Mouse (Mus musculus) embryonic facial prominence, embryonic 10.5 days (tissue): Measurements from ENCODE around the gene Fut1. TPM values are rescaled to one million over a fixed set of nuclear protein-coding genes. Genes with fewer than 3 reads are reported as not detected.
"Not testable (repeated sequence)": the region's sequence is repeated elsewhere in the genome, so short reads cannot be mapped to it uniquely, and the experiment has no call there.

Experiments
- DNase-seq: peaks from one replicate; pipeline ENCODE4 v3.0.0-alpha.2; 2017; ENCODE audit warnings: low spot score
- H3K27ac ChIP-seq: fragments of 300-500 bp; sonication (generic); replicated peaks from 2 replicates; pipeline ENCODE4 v1.5.1; 2016; ENCODE audit warnings: mild to moderate bottlenecking
- H3K27me3 ChIP-seq: fragments of 300-500 bp; sonication (generic); replicated peaks from 2 replicates; pipeline ENCODE4 v1.6.1; 2016; ENCODE audit warnings: low read depth, mild to moderate bottlenecking; ENCODE audit not compliant: poor library complexity, severe bottlenecking
- H3K36me3 ChIP-seq: fragments of 300-500 bp; sonication (generic); replicated peaks from 2 replicates; pipeline ENCODE4 v1.6.1; 2016; ENCODE audit warnings: mild to moderate bottlenecking, moderate library complexity
- H3K4me1 ChIP-seq: fragments of 300-500 bp; sonication (generic); 2 replicates; pipeline ENCODE4 v1.6.1; 2016
- H3K4me3 ChIP-seq: fragments of 300-500 bp; sonication (generic); 2 replicates; pipeline ENCODE4 v1.5.1; 2016; ENCODE audit warnings: mild to moderate bottlenecking, moderate library complexity
- H3K9me3 ChIP-seq: fragments of 300-500 bp; sonication (generic); 2 replicates; pipeline ENCODE4 v1.6.1; 2016; ENCODE audit warnings: mild to moderate bottlenecking
- WGBS: fragments of 180-500 bp; shearing (Covaris S2); methylation state at CpG from one replicate; pipeline ENCODE4 v1.1.7; 2016; 5-methylcytosine and 5-hydroxymethylcytosine counted together
- polyA plus RNA-seq: library from polyadenylated mRNA; unstranded; fragments of >200 nt; fragmentation: Nextera tagmentation; extraction: Ambion mirVana; gene quantifications from 2 replicates; pipeline ENCODE4 v1.2.1, GENCODE M21; 2016

Gene Fut1
- polyA plus RNA-seq, 1 experiment from 2014 or later = 0.07 TPM

- 3% methylated on average over 18 of the region's 18 CpGs for WGBS
- DNase-seq = peak; percentile 69
- Histone ChIP-seq H3K36me3 (no peaks in the 10 kb centered on the region), H3K9me3 (no peaks in the 10 kb centered on the region), H3K27me3 (peaks cover 26% of the 10 kb centered on the region), H3K27ac (peak overlapping the region; percentile 85), H3K4me1 (peaks cover 54% of the 10 kb centered on the region), H3K4me3 (peak overlapping the region; percentile 66)
Observed at GRCm38 (mm10) chr7:45644183-45644582, 27.1 kb downstream of the Fut1 start.

- peak overlapping the region; percentile 66 for H3K4me3 ChIP-seq
- no peaks in the 10 kb centered on the region for H3K9me3 ChIP-seq
- H3K36me3 ChIP-seq = no peaks in the 10 kb centered on the region
- WGBS = 71% methylated on average over 6 of the region's 6 CpGs
- H3K27ac ChIP-seq = peak overlapping the region; percentile 85
- peaks cover 17% of the 10 kb centered on the region for H3K27me3 ChIP-seq
- peaks cover 47% of the 10 kb centered on the region for H3K4me1 ChIP-seq
- no peak for DNase-seq
Observed at GRCm38 (mm10) chr7:45644872-45645590, 27.9 kb downstream of the Fut1 start.

- peaks cover 12% of the 10 kb centered on the region for H3K27me3 ChIP-seq
- DNase-seq = no peak
- H3K36me3 ChIP-seq = no peaks in the 10 kb centered on the region
- 92% methylated on average over 7 of the region's 7 CpGs for WGBS
- no peaks in the 10 kb centered on the region for H3K9me3 ChIP-seq
- H3K4me1 ChIP-seq = peaks cover 43% of the 10 kb centered on the region
- H3K27ac ChIP-seq = no peak overlapping the region
- H3K4me3 ChIP-seq = no peak overlapping the region
Observed at GRCm38 (mm10) chr7:45645591-45645971, 28.5 kb downstream of the Fut1 start.

- H3K9me3 ChIP-seq = no peaks in the 10 kb centered on the region
- H3K4me3 ChIP-seq = no peak overlapping the region
- no peak overlapping the region for H3K27ac ChIP-seq
- peaks cover 32% of the 10 kb centered on the region for H3K4me1 ChIP-seq
- no peak for DNase-seq
- H3K27me3 ChIP-seq = peaks cover 1% of the 10 kb centered on the region; the same call in 1 of the 2 replicates
- no peaks in the 10 kb centered on the region for H3K36me3 ChIP-seq
- WGBS = 75% methylated on average over 4 of the region's 4 CpGs
Observed at GRCm38 (mm10) chr7:45646671-45647070, 29.6 kb downstream of the Fut1 start.

GRCm38 (mm10) chr7:45649351-45649750 lies 32.3 kb downstream of the Fut1 start:
- no peaks in the 10 kb centered on the region for H3K27me3 ChIP-seq
- no peaks in the 10 kb centered on the region for H3K36me3 ChIP-seq
- no peak for DNase-seq
- no peaks in the 10 kb centered on the region for H3K9me3 ChIP-seq
- H3K4me1 ChIP-seq = peaks cover 13% of the 10 kb centered on the region
- no peak overlapping the region for H3K27ac ChIP-seq
- WGBS = 80% methylated on average over 8 of the region's 8 CpGs
- no peak overlapping the region for H3K4me3 ChIP-seq

GRCm38 (mm10) chr7:45650484-45650883 lies 33.4 kb downstream of the Fut1 start:
- DNase-seq, H3K27ac ChIP-seq, H3K4me3 ChIP-seq, H3K36me3 ChIP-seq, H3K27me3 ChIP-seq, H3K9me3 ChIP-seq, H3K4me1 ChIP-seq: not testable (repeated sequence)
- 93% methylated on average over 20 of the region's 20 CpGs for WGBS

GRCm38 (mm10) chr7:45654424-45655047 lies 37.4 kb downstream of the Fut1 start:
- Histone ChIP-seq H3K27ac (peak overlapping the region; percentile 63), H3K4me1 (peaks cover 20% of the 10 kb centered on the region), H3K9me3 (peaks cover 5% of the 10 kb centered on the region; the same call in 1 of the 2 replicates), H3K4me3 (peak overlapping the region; percentile 41), H3K27me3 (no peaks in the 10 kb centered on the region), H3K36me3 (no peaks in the 10 kb centered on the region)
- 28% methylated on average over 17 of the region's 17 CpGs for WGBS
- DNase-seq = peak; percentile 45

- Histone ChIP-seq H3K4me3 (no peak overlapping the region), H3K36me3 (no peaks in the 10 kb centered on the region), H3K27ac (no peak overlapping the region), H3K27me3 (no peaks in the 10 kb centered on the region; the same call in 1 of the 2 replicates), H3K4me1 (peaks cover 35% of the 10 kb centered on the region), H3K9me3 (peaks cover 5% of the 10 kb centered on the region; the same call in 1 of the 2 replicates)
- no peak for DNase-seq
- WGBS = 86% methylated on average over 11 of the region's 11 CpGs
Observed at GRCm38 (mm10) chr7:45660746-45661478, 43.8 kb downstream of the Fut1 start.

- peaks cover 30% of the 10 kb centered on the region for H3K4me1 ChIP-seq
- WGBS = 90% methylated on average over 6 of the region's 6 CpGs
- H3K36me3 ChIP-seq, H3K27me3 ChIP-seq, H3K4me3 ChIP-seq, H3K27ac ChIP-seq, H3K9me3 ChIP-seq, DNase-seq: not testable (repeated sequence)
Observed at GRCm38 (mm10) chr7:45661702-45662101, 44.6 kb downstream of the Fut1 start.

GRCm38 (mm10) chr7:45665303-45666138 lies 48.4 kb downstream of the Fut1 start:
- no peaks in the 10 kb centered on the region for H3K36me3 ChIP-seq
- 0 out of 2 replicates have a peak, but pooled peaks cover 6% of the 10 kb centered on the region for H3K9me3 ChIP-seq
- peaks cover 30% of the 10 kb centered on the region for H3K4me1 ChIP-seq
- peak; percentile 33 for DNase-seq
- no peaks in the 10 kb centered on the region; the same call in 1 of the 2 replicates for H3K27me3 ChIP-seq
- peak overlapping the region; percentile 3; the same call in 1 of the 2 replicates for H3K4me3 ChIP-seq
- H3K27ac ChIP-seq = peak overlapping the region; percentile 31; the same call in 1 of the 2 replicates
- WGBS = 51% methylated on average over 13 of the region's 13 CpGs

- H3K36me3 ChIP-seq = no peaks in the 10 kb centered on the region
Observed at GRCm38 (mm10) chr7:45666161-45666560, 49.1 kb downstream of the Fut1 start, which contains the start of gene Fut2. Fut2 (minus strand) TSS chr7:45666394.

More at GRCm38 (mm10) chr7:45666161-45666560, 49.1 kb downstream of the Fut1 start, which contains the start of gene Fut2:
- Histone ChIP-seq H3K4me1 (peaks cover 30% of the 10 kb centered on the region), H3K9me3 (0 out of 2 replicates have a peak, but pooled peaks cover 6% of the 10 kb centered on the region), H3K27me3 (no peaks in the 10 kb centered on the region; the same call in 1 of the 2 replicates), H3K4me3 (peak within 1 kb of the TSS; percentile 3; the same call in 1 of the 2 replicates), H3K27ac (peak within 1 kb of the TSS; percentile 31; the same call in 1 of the 2 replicates)
- WGBS = 79% methylated on average over 7 of the region's 7 CpGs
- DNase-seq = no peak
